Mouse (Mus musculus): ENCODE measurements around the gene Shc3.

GRCm38 (mm10) chr13:51397861-51398260, 171.4 kb downstream of the Shc3 start:
- TF ChIP-seq CTCF (IDR thresholded peaks at IDR 0.05; ENCODE audit: low read depth, low read length) (no peak), GATA1 (IDR thresholded peaks at IDR 0.05; ENCODE audit: borderline replicate concordance, low read length) (no peak), TAL1 (conservative IDR thresholded peaks at IDR 0.05; ENCODE audit: low read depth, low read length) (no peak), POLR2AphosphoS5 (IDR thresholded peaks at IDR 0.05; ENCODE audit: insufficient replicate concordance, low read depth, low read length) (no peak)
